Mouse (Mus musculus): ENCODE measurements around the gene Cobl.

Cobl gene

DNA sequence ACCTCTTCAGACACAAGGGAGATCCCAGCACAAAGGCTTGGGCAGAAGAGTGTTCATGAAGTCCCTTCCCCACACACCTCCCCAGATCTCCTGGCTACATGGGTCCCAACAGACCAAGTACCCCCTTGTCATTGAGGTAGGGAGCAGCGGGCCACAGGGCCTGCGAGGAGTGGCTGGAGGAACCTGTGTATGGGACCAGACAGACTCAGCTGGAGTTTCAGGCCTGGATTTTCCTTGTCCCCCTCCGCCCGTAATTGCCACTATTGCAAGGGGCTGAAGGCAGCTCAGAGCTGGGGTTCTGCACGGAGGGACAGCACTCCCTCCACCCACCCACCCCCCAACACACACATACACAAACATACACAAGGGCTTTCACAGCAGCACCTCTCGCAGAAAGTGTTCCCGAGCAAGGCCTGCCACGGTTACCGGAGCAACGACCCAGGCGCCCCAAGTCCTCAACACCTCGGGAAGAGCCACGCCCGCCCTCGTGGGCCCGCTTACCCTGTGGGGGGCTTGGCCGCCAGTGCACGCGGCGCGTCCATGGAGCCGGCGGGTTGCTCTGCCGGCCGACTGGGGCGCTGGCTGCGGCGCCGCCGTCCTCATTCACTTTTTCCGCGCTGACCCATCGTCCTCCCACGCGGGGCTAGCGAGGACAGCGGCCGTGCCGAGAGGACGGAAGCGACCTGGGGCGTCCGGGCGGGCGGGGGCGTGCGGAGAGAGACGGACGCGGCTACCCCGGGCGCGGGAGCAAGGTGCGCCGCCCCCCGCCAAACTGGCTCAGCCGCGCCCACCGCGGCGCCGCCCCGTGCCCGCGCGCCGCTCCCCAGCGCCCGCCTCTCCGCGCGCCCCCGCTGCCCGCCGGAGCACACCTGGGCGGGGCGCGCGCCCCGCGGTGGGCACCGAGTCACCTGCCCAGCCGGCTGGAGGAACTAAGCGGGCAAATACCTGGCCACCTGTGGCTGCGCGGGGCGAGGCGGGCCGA is at the start of gene Cobl:
Cobl (minus strand) TSS at position 780 of the 982 bp plus-strand sequence.
- in situ Hi-C loops (cut with MboI; ENCODE audit: low sequenced_read_pairs) = no loop called here

DNA sequence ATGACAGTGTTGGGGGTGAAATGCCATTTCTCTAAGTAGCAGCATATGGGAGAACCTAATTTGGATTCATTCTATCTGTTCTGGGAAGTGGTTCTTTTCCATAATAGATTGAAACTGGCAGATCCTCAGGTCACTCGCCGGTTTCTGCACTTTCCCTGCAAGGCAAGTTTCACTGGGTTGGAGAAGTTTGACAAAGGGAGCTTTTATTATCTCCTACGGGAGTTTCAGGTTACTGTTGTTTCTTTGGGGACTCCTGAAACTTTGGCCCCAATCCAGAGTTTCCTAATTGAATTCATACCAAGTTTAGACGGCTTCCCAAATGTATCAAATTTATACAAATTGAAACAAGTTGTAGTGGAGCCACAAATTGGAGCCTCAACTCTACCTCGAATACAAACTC is 49.0 kb upstream of the Cobl start:
- in situ Hi-C loops (cut with MboI; ENCODE audit: low sequenced_read_pairs) = no loop called here

DNA sequence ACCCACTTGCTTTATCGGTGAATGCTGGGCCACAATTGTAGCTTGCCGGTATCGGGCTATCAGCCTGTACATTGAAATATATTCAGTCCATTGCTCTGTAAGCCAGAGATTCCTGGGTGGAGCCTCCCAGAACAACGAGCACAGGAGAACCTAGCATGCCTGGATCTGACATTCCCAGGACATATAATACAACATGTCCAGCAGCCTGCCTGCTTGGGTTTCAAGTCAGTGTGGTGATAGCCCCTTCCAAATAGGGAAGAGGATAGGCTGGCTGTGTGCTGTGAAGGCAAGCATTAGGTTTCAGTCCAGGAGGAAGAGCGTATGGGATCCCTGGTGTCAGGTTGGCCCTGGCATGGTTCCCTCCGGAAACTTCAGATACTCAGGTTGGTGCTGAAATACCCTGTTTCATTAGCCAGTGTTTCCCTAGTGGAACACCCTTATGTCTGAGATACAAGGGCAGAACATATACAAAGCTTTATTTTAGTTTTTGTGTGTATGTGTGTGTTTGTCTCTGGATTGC is 41.7 kb upstream of the Cobl start:
- in situ Hi-C loops (cut with MboI; ENCODE audit: low sequenced_read_pairs) = no loop called here

- in situ Hi-C loops (cut with MboI; ENCODE audit: low sequenced_read_pairs) = no loop called here
These were observed 39.0 kb upstream of the Cobl start for GRCm38 (mm10) chr11:12503756-12504155.

- in situ Hi-C loops (cut with MboI; ENCODE audit: low sequenced_read_pairs) = no loop called here
These were observed 37.0 kb upstream of the Cobl start for GRCm38 (mm10) chr11:12501721-12502120.

DNA sequence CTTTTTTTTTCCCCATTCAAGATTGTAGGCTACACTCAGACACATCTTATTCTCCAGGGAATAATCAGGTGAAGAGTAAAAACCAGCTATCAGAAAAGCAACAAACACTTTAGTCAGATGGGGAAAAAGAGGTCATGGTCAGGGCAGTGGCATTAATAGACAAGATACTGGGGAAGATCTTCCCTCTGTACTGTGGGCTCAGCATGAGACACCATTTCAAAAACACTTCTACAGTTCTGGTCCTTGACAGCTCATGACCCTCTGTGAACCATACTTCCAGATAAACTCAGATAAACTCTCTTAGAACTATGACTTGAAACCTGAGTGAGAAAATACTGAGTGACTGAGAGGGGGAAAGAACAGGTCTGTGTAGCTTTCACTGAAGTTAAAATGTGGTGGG is 29.0 kb upstream of the Cobl start:
- in situ Hi-C loops (cut with MboI; ENCODE audit: low sequenced_read_pairs) = no loop called here

DNA sequence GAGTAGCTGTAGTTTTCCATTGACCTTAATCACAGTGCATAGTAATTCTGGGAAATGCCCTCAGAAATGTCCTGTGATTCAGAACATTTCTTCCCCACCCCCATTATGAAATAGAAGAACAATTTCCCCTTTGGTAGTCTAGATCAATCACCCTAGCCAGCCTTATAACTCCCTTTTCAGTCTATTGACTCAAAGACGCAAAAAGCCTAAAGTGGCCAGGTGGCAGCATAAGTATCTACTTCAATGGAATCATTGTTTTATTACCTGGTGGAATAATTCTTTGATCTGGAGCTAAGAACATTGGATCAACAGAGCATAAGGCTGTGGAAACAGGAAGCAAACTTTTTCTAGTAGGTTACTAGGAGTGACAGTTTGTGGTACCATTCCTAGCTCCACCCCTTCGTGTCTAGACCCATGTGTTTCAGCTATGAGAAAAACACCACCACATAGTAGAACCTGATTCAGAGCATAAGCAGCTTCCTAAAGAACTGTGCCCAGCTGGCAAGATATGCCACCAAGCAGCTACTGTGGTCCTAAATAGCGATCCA is 15.2 kb upstream of the Cobl start:
- in situ Hi-C loops (cut with MboI; ENCODE audit: low sequenced_read_pairs) = no loop called here

GRCm38 (mm10) chr11:12474299-12474935 is 9.7 kb upstream of the Cobl start:
- in situ Hi-C loops (cut with MboI; ENCODE audit: low sequenced_read_pairs) = no loop called here

- in situ Hi-C loops (cut with MboI; ENCODE audit: low sequenced_read_pairs) = no loop called here
These were observed 9.0 kb upstream of the Cobl start for GRCm38 (mm10) chr11:12473625-12474298.

GRCm38 (mm10) chr11:12469638-12470037 is 4.9 kb upstream of the Cobl start:
- in situ Hi-C loops (cut with MboI; ENCODE audit: low sequenced_read_pairs) = no loop called here

DNA sequence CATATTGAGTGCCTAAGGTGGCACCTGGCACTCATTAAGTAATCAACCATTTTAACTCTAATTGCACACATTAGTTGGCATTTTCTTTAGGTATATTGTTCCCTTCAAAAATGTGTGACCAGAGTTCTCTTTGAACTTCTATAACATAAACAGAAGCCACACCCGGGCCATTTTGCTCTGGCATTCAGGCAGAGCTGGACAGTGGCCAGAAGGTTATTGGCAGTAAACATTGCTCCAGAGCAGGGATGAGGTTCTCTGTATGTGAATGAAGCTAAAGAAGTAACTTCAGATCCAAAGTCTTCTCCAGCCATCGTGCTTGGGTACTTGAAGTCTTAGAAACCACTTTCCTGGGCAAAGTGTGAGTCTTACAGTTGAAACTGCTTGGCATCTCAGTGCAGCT is 3.9 kb upstream of the Cobl start:
- in situ Hi-C loops (cut with MboI; ENCODE audit: low sequenced_read_pairs) = no loop called here

- in situ Hi-C loops (cut with MboI; ENCODE audit: low sequenced_read_pairs) = no loop called here
These were observed 3.1 kb upstream of the Cobl start for GRCm38 (mm10) chr11:12467836-12468235.

- in situ Hi-C loops (cut with MboI; ENCODE audit: low sequenced_read_pairs) = no loop called here
These were observed 2.5 kb upstream of the Cobl start for GRCm38 (mm10) chr11:12467217-12467616.

GRCm38 (mm10) chr11:12466606-12467005 is 1.8 kb upstream of the Cobl start:
- in situ Hi-C loops (cut with MboI; ENCODE audit: low sequenced_read_pairs) = no loop called here

DNA sequence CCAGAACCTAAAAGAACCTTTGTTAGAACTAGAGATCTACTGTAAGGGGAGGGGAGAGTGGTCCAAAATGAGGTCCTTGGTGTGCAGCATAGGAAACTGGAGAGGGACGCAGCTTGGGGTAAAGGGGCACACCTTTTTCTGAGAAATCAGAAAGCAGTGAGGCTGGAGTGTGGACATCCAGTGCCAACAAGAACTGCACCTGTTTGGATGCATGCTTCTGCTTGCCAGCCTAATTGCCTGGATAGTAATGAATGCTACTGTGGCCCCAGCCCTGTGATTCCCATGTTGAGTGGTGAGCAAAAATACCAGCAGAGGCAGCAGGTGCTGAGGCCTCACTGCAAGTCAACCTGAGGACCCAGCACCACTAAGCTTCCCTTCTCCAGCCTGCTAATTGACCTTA is 469 bp upstream of the Cobl start:
- in situ Hi-C loops (cut with MboI; ENCODE audit: low sequenced_read_pairs) = no loop called here

DNA sequence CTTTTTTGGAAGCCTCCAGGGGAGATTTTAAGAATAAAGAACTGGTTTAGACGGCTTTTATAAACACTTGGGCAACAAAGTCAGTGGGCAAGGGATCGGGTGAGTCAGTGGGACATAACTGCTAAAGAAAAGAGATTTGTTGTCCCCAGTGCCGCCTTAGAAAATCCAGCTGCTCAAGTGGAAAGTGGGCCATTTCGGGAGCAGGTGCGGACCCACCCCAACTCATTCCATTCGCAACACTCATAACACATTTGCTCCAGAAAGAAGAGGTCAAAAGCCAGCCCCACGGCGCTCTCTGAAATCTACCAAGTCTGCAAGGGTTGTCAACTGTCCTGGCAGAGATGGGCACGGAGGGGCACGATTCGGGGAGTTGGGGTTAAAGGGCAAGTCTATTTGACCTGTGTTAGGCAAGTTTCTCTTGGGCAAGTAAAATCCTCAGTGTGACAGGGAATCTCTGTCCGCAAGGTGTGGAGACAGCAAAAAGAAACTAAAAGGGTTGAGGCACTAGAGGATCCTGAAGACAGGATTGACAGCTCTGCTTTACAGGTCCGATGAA is 1.1 kb downstream of the Cobl start:
- in situ Hi-C loops (cut with MboI; ENCODE audit: low sequenced_read_pairs) = no loop called here

GRCm38 (mm10) chr11:12459781-12460581 is 4.8 kb downstream of the Cobl start:
- in situ Hi-C loops (cut with MboI; ENCODE audit: low sequenced_read_pairs) = no loop called here

GRCm38 (mm10) chr11:12458814-12459213 is 5.9 kb downstream of the Cobl start:
- in situ Hi-C loops (cut with MboI; ENCODE audit: low sequenced_read_pairs) = no loop called here

DNA sequence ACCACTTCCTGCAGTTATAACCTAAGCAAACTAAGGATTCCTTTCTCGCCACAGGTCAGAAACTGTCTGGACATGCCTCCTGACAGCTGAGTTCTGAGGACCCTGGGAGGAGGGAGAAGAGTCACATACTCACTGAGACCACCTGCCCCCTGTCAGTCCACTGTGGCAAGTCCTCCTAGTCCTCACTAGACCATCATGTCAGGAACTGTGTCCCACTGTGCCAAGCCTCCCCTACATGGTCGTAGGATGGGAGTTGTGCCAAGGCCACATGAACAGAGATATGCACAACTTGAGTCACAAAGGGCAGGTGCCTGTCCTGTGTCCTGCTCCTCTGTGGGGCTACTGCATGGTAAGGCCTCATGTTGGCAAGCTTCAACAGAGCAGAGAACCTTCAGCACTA is 6.4 kb downstream of the Cobl start:
- in situ Hi-C loops (cut with MboI; ENCODE audit: low sequenced_read_pairs) = no loop called here

DNA sequence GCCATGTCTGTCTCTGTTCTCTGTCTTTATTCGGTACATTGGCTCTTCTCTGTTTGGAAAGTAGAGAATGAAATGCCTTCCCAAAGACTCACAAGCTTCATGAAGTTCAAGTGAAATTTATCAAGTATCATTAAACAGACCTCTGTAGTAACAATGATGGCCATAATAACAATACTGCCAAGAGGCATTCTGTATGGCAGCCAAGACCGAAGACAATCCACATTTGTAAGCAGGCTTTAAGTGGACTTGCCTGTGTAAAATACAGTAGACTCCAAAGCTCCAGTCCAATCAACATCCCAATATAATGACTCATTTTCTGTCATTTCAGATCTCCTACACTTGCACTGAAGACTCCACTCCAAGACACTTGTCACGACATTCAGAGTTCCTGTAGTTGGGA is 16.7 kb downstream of the Cobl start:
- in situ Hi-C loops (cut with MboI; ENCODE audit: low sequenced_read_pairs) = no loop called here
